Mouse (Mus musculus): ENCODE measurements around the gene Pla1a.

DNA sequence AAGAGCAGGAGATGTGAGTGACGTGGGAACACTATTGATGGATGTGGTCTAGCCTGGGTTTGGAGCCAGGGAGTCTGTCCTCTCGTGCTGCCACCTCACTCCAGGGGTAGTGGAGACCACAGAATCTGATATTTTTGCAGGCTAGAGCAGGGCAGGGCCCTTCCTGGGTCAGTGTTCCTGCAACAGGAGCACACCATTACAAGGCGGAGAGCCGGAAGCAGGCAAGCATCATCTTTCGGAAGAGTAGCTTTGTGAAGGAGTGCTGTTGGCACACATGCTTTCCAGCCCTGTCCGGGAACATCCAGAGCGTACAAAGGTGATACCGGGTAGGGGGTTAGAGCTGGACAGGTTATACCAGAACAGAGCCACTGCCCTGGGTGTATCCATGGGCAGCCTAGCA lies 569 bp upstream of the Pla1a start:
- TF ChIP-seq CTCF (IDR thresholded peaks at IDR 0.05; ENCODE audit: control insufficient read depth, insufficient read depth, insufficient replicate concordance, low read depth, low read length) (no peak), POLR2A (IDR thresholded peaks at IDR 0.05; ENCODE audit: control insufficient read depth, low read depth, low read length) (no peak)
